Mouse (Mus musculus) hindbrain, embryonic 14.5 days (tissue): ENCODE data around the gene Gpc6. TPM values are rescaled to one million over a fixed set of nuclear protein-coding genes. Genes with fewer than 3 reads are reported as not detected.

Experiments used
- ATAC-seq: fragments of 200-750 bp; cut with Nextera tagmentation; 2 replicates; pipeline ENCODE4 v1.8.0; 2017; ENCODE audit warnings: moderate number of reproducible peaks, mild to moderate bottlenecking, moderate TSS enrichment, moderate library complexity; ENCODE audit not compliant: low FRiP score
- DNase-seq: peaks from one replicate; pipeline ENCODE4 v3.0.0-alpha.2; 2015; ENCODE audit warnings: low spot score
- H3K27ac ChIP-seq: fragments of 300-500 bp; sonication (generic); 2 replicates; pipeline ENCODE4 v1.5.1; 2014; ENCODE audit warnings: mild to moderate bottlenecking, moderate library complexity
- H3K27me3 ChIP-seq: fragments of 300-500 bp; sonication (generic); 2 replicates; pipeline ENCODE4 v1.6.1; 2014; ENCODE audit warnings: mild to moderate bottlenecking, low read length, mixed read lengths; ENCODE audit not compliant: control insufficient read depth, insufficient read depth
- H3K36me3 ChIP-seq: fragments of 300-500 bp; sonication (generic); replicated peaks from 2 replicates; pipeline ENCODE4 v1.6.1; 2014; ENCODE audit not compliant: control insufficient read depth, insufficient read depth
- H3K4me1 ChIP-seq: fragments of 300-500 bp; sonication (generic); replicated peaks from 2 replicates; pipeline ENCODE4 v1.6.1; 2014; ENCODE audit warnings: antibody characterized with exemption, low read length, mixed read lengths; ENCODE audit not compliant: control insufficient read depth, insufficient read depth
- H3K4me2 ChIP-seq: fragments of 300-500 bp; sonication (generic); replicated peaks from 2 replicates; pipeline ENCODE4 v1.6.1; 2014; ENCODE audit warnings: mild to moderate bottlenecking, moderate library complexity
- H3K4me3 ChIP-seq: fragments of 300-500 bp; sonication (generic); replicated peaks from 2 replicates; pipeline ENCODE4 v1.5.1; 2014; ENCODE audit warnings: mild to moderate bottlenecking, low read length
- H3K9ac ChIP-seq: fragments of 300-500 bp; sonication (generic); 2 replicates; pipeline ENCODE4 v1.6.1; 2014
- H3K9me3 ChIP-seq: fragments of 300-500 bp; sonication (generic); 2 replicates; pipeline ENCODE4 v1.6.1; 2016; ENCODE audit warnings: low read length; ENCODE audit not compliant: control insufficient read depth
- WGBS: fragments of 180-500 bp; shearing (Covaris S2); extraction: QIAGEN DNeasy Blood & Tissue Kit; methylation state at CpG from one replicate; pipeline ENCODE4 v1.1.7; 2014; 5-methylcytosine and 5-hydroxymethylcytosine counted together
- polyA plus RNA-seq: library from polyadenylated mRNA; unstranded; fragments of >200 nt; fragmentation: Nextera tagmentation; extraction: Ambion mirVana; gene quantifications from 2 replicates; pipeline ENCODE4 v1.2.1, GENCODE M21; 2014

Gene Gpc6
- polyA plus RNA-seq, 1 experiment from 2014 or later = 18.6 TPM

DNA sequence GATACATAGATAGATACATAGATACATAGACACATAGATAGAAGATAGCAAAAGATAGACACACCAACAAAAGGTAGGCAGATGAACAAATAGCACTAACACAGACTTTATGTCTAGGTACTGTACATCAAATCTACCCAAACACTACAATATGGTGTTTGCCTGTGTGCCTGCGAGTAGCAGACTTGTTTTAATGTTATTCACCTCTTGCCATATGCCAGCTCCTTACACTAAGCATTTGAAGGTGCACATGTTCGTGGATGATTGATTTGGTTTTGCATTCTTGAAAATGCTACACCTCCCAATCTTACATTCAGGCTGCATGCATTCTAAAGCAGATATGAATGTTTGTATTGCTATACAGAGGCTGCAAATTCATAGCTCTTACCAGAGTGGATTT lies 680.6 kb downstream of the Gpc6 start:
- Histone ChIP-seq H3K9me3 (no peaks in the 10 kb centered on the region), H3K4me3 (no peak overlapping the region), H3K4me2 (no peak overlapping the region), H3K27me3 (no peaks in the 10 kb centered on the region), H3K9ac (no peak overlapping the region), H3K27ac (no peak overlapping the region), H3K4me1 (no peaks in the 10 kb centered on the region), H3K36me3 (no peaks in the 10 kb centered on the region)
- WGBS = 76% methylated on average over 2 of the region's 2 CpGs
- no peak for DNase-seq
- ATAC-seq = no peak

DNA sequence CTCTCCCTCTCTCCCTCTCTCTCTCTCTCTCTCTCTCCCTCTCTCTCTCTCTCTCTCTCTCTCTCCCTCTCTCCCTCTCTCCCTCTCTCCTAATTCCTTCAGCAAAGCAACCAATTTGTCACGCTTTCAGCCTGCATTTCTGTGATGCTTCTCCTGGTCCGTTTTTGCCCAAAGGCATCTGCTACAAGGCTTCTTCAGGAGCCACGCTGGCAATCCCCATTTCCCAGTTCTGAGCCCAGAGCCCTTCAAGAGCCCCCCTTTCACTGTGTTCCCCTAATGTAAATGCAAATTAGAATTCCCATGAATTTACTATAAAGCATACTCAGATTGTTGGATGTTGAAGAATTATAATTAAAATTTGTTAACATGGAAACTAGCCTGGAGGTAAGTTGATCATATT lies 686.0 kb downstream of the Gpc6 start:
- no peaks in the 10 kb centered on the region for H3K9me3 ChIP-seq
- no peak overlapping the region for H3K27ac ChIP-seq
- no peak overlapping the region for H3K4me2 ChIP-seq
- DNase-seq (no peak), ATAC-seq (no peak)
- no peaks in the 10 kb centered on the region for H3K27me3 ChIP-seq
- no peak overlapping the region for H3K9ac ChIP-seq
- WGBS = 51% methylated on average over 3 of the region's 3 CpGs
- no peaks in the 10 kb centered on the region for H3K36me3 ChIP-seq
- H3K4me1 ChIP-seq = no peaks in the 10 kb centered on the region
- H3K4me3 ChIP-seq = no peak overlapping the region

- Histone ChIP-seq H3K9me3 (no peaks in the 10 kb centered on the region), H3K27me3 (no peaks in the 10 kb centered on the region), H3K36me3 (no peaks in the 10 kb centered on the region), H3K9ac (no peak overlapping the region), H3K4me3 (no peak overlapping the region), H3K4me1 (no peaks in the 10 kb centered on the region), H3K27ac (no peak overlapping the region), H3K4me2 (no peak overlapping the region)
- ATAC-seq = no peak
- DNase-seq = no peak
- WGBS = 81% methylated on average over 9 of the region's 9 CpGs
These were observed 700.1 kb downstream of the Gpc6 start for GRCm38 (mm10) chr14:117625100-117625710.

DNA sequence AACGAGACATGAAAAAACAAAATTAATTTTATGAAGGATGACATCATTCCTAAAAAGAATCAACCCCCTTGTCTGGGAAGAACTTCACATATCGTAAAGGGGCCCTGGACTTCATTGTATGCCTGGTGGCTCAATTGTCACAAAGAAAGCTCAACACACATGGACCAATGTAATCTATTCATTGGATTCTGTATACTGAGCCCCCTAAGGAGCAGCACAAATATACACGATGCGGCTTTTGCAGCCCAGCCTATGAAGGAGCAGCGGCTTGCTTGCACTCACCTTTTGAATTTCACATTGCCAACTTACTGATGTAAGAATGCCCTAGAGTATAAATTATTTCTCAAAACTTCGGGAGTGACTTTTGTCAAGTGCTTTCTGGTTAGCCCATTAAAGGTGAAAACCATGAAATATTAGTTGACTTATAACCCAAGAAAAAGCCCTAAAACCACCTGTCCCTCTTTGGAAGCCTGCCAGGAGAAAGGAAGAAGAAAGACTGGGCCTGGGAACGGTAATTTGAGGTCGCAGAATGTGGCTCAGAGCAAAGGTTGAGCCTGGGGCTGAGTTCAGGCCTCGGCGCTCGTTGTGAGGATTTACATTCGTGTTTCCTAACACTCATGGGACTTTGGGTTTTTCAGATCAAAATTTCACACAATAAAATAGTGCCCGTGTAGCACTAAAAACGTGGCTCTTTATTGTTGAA lies 709.3 kb downstream of the Gpc6 start:
- no peak overlapping the region for H3K9ac ChIP-seq
- H3K4me1 ChIP-seq = no peaks in the 10 kb centered on the region
- H3K4me3 ChIP-seq = no peak overlapping the region
- no peaks in the 10 kb centered on the region for H3K27me3 ChIP-seq
- no peaks in the 10 kb centered on the region for H3K9me3 ChIP-seq
- no peak for ATAC-seq
- 77% methylated on average over 14 of the region's 14 CpGs for WGBS
- H3K4me2 ChIP-seq = no peak overlapping the region
- no peaks in the 10 kb centered on the region for H3K36me3 ChIP-seq
- DNase-seq = no peak
- no peak overlapping the region for H3K27ac ChIP-seq

DNA sequence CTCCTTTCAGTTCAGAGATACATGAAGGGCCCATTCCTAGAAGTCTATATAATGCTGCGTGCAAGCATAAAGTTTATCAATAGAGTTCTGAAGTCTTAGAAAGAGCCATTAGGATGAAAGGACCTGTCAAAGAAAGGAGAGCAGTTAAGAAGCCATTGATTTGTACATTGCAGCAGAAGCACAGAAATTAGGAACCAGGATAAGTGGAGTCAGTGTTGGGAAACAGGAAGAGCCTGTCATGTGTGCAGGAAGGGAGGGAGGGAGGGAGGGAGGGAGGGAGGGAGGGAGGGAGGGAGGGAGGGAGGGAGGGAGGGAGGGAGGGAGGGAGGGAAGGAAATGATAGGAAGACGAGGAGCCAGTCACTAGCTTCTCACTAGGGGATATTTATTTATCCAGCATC lies 716.7 kb downstream of the Gpc6 start:
- Histone ChIP-seq H3K4me1 (no peaks in the 10 kb centered on the region), H3K27me3 (no peaks in the 10 kb centered on the region), H3K9me3 (no peaks in the 10 kb centered on the region), H3K36me3 (no peaks in the 10 kb centered on the region), H3K9ac (no peak overlapping the region), H3K4me2 (no peak overlapping the region), H3K4me3 (no peak overlapping the region), H3K27ac (no peak overlapping the region)
- ATAC-seq = no peak
- 66% methylated on average over 2 of the region's 2 CpGs for WGBS
- DNase-seq = no peak

- Histone ChIP-seq H3K9ac (no peak overlapping the region), H3K27ac (no peak overlapping the region), H3K4me2 (no peak overlapping the region), H3K9me3 (no peaks in the 10 kb centered on the region), H3K27me3 (no peaks in the 10 kb centered on the region), H3K36me3 (no peaks in the 10 kb centered on the region), H3K4me1 (no peaks in the 10 kb centered on the region), H3K4me3 (no peak overlapping the region)
- no peak for DNase-seq
- no peak for ATAC-seq
- 85% methylated on average over 1 of the region's 1 CpGs for WGBS
These were observed 718.0 kb downstream of the Gpc6 start for GRCm38 (mm10) chr14:117643069-117643468.

DNA sequence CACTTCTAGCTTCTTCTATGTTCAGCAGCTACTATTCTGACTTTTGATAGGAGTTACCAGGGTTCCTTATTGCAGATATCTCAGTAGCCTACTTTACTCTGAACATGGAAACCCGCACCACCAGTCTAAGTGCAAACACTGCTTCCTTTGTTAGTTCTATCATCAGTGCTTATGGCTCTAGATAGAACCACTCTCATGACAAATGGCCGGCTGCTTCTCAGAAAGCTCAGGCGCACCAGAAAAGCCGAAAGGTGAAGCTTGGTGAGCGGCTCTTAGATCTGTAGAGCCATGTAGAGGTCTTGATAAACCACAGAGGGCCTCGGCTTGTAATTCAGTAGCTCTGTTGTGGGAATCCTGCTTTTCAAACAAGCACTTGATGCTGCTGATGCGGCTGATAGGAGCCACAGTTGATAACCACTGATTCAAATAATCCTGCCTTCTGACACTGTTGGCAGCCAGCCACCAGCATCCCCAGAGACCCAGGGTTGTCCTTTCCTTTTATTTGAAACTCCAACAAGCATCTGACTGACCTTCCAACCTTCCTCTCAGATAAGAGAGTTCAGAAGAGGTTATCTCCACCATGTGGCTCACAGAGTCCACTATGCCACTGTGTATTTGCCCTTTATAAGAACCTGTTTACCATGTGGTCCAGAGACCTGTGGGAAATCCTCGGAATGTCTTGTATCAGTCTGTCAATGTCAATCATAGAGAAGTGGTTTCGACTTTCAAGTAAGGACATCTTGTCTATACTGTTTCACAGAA lies 723.3 kb downstream of the Gpc6 start:
- Histone ChIP-seq H3K4me3 (no peak overlapping the region), H3K9me3 (no peaks in the 10 kb centered on the region), H3K36me3 (no peaks in the 10 kb centered on the region), H3K9ac (no peak overlapping the region), H3K4me2 (no peak overlapping the region), H3K4me1 (no peaks in the 10 kb centered on the region), H3K27ac (no peak overlapping the region), H3K27me3 (no peaks in the 10 kb centered on the region)
- ATAC-seq = no peak
- 80% methylated on average over 9 of the region's 9 CpGs for WGBS
- DNase-seq = no peak

DNA sequence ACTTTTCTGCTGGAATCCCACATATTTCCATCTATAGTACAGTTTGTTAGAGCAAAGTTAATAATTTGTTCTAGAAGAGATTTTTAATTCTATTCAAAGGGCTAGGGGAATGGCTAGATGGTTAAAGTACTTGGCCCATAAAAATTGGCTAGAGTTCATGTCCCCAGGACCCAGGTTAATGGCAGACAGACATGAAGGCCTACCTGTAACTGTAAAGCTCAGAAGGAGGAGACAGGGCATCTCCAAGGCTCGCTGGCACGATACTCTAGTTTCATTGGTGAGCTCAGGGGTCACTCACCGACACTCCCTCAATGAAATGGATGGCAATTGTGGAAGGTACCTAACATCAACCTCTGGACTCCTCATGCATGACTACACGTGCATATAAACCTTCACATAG lies 725.0 kb downstream of the Gpc6 start:
- ATAC-seq = no peak
- Histone ChIP-seq H3K9me3 (no peaks in the 10 kb centered on the region), H3K27ac (no peak overlapping the region), H3K4me2 (no peak overlapping the region), H3K4me1 (no peaks in the 10 kb centered on the region), H3K36me3 (no peaks in the 10 kb centered on the region), H3K9ac (no peak overlapping the region), H3K27me3 (no peaks in the 10 kb centered on the region), H3K4me3 (no peak overlapping the region)
- DNase-seq = no peak
- WGBS = 95% methylated on average over 4 of the region's 4 CpGs

- Histone ChIP-seq H3K36me3 (no peaks in the 10 kb centered on the region), H3K4me3 (no peak overlapping the region), H3K27ac (no peak overlapping the region), H3K9me3 (no peaks in the 10 kb centered on the region), H3K9ac (no peak overlapping the region), H3K4me1 (0 out of 2 replicates have a peak, but pooled peaks cover 4% of the 10 kb centered on the region), H3K4me2 (no peak overlapping the region), H3K27me3 (no peaks in the 10 kb centered on the region)
- 85% methylated on average over 4 of the region's 4 CpGs for WGBS
- ATAC-seq (no peak), DNase-seq (no peak)
These were observed 726.2 kb downstream of the Gpc6 start for GRCm38 (mm10) chr14:117651271-117651670.
